Mouse (Mus musculus): ENCODE measurements at regions not wholly inside any gene's neighbourhood (a gene's known extent, or its start where the extent isn't known, plus 50 kb on each side); places are given as distances from the start of the nearest gene placed in this dataset.

DNA sequence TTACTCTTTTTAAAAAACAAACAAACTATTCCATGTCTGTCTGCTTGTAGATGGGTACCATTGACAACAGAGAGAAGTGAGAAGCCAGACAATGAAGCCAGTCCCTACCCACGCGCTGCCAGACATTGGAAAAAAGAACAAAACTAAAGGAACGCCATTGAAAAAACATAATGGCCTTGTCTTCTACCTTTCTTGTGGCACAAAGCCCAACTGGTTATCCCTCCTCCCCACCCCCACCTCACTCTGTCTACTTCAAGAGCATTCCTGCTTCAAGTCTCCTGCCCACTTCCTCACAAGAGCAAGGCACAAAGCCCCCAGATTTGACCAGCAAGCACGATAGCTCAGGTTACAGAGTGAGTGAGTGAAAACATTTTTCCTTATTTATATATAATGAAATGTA lies 355.6 kb upstream of the Plxna2 start:
- Histone ChIP-seq H3K4me2 (ENCODE audit: low read depth) (no peak overlapping the region), H3K4me3 (no peak overlapping the region)
- TF ChIP-seq CEBPB (IDR thresholded peaks at IDR 0.05; ENCODE audit: insufficient read depth, poor library complexity, severe bottlenecking) (no peak), TCF3 (IDR thresholded peaks at IDR 0.05; ENCODE audit: insufficient read length, low read depth) (no peak), MYOG (IDR thresholded peaks at IDR 0.05; ENCODE audit: control insufficient read depth in 1 of 3, insufficient read depth in 1 of 3, insufficient read length in 2 of 3, low read depth in 2 of 3) (no peak), TCF12 (IDR thresholded peaks at IDR 0.05; ENCODE audit: insufficient read depth, poor library complexity, severe bottlenecking) (no peak), MYOD1 (IDR thresholded peaks at IDR 0.05; ENCODE audit: control insufficient read depth in 1 of 3, insufficient read length in 2 of 3, low read depth in 2 of 3) (no peak), SRF (IDR thresholded peaks at IDR 0.05; ENCODE audit: control insufficient read depth, insufficient read length, low read depth) (no peak), USF1 (IDR thresholded peaks at IDR 0.05; ENCODE audit: low read depth) (no peak), POLR2A (IDR thresholded peaks at IDR 0.05; ENCODE audit: insufficient read length, low read depth) (no peak), MAX (IDR thresholded peaks at IDR 0.05; ENCODE audit: low read depth) (no peak), E2F4 (IDR thresholded peaks at IDR 0.05; ENCODE audit: insufficient read depth) (no peak), REST (IDR thresholded peaks at IDR 0.05; ENCODE audit: insufficient read depth, insufficient read length) (no peak), POLR2AphosphoS2 (IDR thresholded peaks at IDR 0.05; ENCODE audit: insufficient read length, low read depth) (no peak)

DNA sequence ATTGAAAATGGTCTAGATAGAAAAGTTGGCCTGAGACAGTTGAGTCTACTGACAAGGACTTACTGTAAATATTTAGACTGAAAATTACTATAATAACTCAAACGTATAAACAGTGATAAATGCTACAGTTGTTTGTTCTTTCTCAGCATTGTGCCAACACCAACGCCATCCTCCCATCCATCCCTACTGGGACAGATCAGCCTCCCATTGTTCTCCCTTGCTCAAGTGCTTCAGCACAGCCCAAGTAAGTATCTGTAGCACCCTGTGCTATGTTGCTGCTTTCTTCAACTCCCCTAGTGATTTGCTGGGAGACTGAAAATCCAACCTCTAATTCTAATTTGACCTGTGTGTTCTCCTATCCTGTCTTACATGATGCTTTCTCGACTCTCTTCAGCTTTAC lies 358.1 kb upstream of the Plxna2 start:
- no peak overlapping the region for H3ac ChIP-seq (ENCODE audit: control insufficient read depth, insufficient read length)
- no peak for TF ChIP-seq POLR2A (IDR thresholded peaks at IDR 0.05; ENCODE audit: insufficient read length, low read depth)
- TF ChIP-seq TCF12 (IDR thresholded peaks at IDR 0.05; ENCODE audit: insufficient read depth, poor library complexity, severe bottlenecking): no peak
- no peak for TF ChIP-seq USF1 (IDR thresholded peaks at IDR 0.05; ENCODE audit: low read depth)
- no peak for TF ChIP-seq SRF (IDR thresholded peaks at IDR 0.05; ENCODE audit: control insufficient read depth, insufficient read length, low read depth)
- no peak for TF ChIP-seq MYOG (IDR thresholded peaks at IDR 0.05; ENCODE audit: control insufficient read depth in 1 of 3, insufficient read depth in 1 of 3, insufficient read length in 2 of 3, low read depth in 2 of 3)
- no peak for TF ChIP-seq CEBPB (IDR thresholded peaks at IDR 0.05; ENCODE audit: insufficient read depth, poor library complexity, severe bottlenecking)
- no peak for TF ChIP-seq TCF3 (IDR thresholded peaks at IDR 0.05; ENCODE audit: insufficient read length, low read depth)
- TF ChIP-seq POLR2AphosphoS2 (IDR thresholded peaks at IDR 0.05; ENCODE audit: insufficient read length, low read depth): no peak
- TF ChIP-seq REST (IDR thresholded peaks at IDR 0.05; ENCODE audit: insufficient read depth, insufficient read length): no peak
- TF ChIP-seq MYOD1 (IDR thresholded peaks at IDR 0.05; ENCODE audit: control insufficient read depth in 1 of 3, insufficient read length in 2 of 3, low read depth in 2 of 3): no peak
- no peak for TF ChIP-seq MAX (IDR thresholded peaks at IDR 0.05; ENCODE audit: low read depth)
- H3K79me2 ChIP-seq (ENCODE audit: control insufficient read depth, insufficient read depth): no peaks in the 10 kb centered on the region
- H3K4me2 ChIP-seq (ENCODE audit: low read depth): no peak overlapping the region
- H3K27me3 ChIP-seq (ENCODE audit: control insufficient read depth, insufficient read depth, insufficient read length): no peaks in the 10 kb centered on the region
- H3K4me3 ChIP-seq: no peak overlapping the region
- no peaks in the 10 kb centered on the region for H3K36me3 ChIP-seq (ENCODE audit: control insufficient read depth, insufficient read depth)

More for the DNA sequence above, 355.6 kb upstream of the Plxna2 start:
- Histone ChIP-seq H3ac (ENCODE audit: control insufficient read depth, insufficient read length) (no peak overlapping the region), H3K79me2 (ENCODE audit: control insufficient read depth, insufficient read depth) (no peaks in the 10 kb centered on the region), H3K36me3 (ENCODE audit: control insufficient read depth, insufficient read depth) (no peaks in the 10 kb centered on the region), H3K27me3 (ENCODE audit: control insufficient read depth, insufficient read depth, insufficient read length) (no peaks in the 10 kb centered on the region)

DNA sequence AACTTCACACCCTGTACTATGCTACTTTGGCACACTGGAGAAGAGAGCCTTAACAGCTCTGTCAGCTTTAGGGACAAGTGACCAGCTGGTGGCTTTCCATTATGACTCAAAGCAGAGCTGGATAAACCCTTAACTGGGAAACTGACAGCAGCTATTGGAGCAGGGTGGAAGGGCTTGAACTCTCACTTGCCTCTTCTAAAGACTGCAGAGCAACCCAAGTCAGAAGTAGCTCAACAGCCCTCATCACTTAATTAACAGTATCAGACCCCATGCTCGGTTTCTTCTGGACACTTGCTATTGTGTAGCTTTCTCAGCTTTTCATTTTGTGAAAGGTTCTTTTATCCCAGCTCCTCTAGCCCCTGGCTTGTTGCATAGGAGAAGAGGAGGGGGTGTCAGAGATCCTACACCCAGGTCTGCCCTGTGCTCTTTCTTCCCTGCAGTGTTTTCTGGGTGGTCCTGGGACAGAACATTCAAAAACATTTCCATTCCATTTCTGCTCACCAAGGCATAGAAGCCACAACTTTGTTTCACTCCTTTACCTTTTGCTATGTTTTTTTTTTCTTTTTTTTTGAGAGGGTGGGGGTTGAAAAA lies 373.1 kb upstream of the Plxna2 start:
- Histone ChIP-seq H3K27me3 (ENCODE audit: control insufficient read depth, insufficient read depth, insufficient read length) (no peaks in the 10 kb centered on the region), H3K4me2 (ENCODE audit: low read depth) (no peak overlapping the region), H3K79me2 (ENCODE audit: control insufficient read depth, insufficient read depth) (no peaks in the 10 kb centered on the region), H3K4me3 (no peak overlapping the region), H3K36me3 (ENCODE audit: control insufficient read depth, insufficient read depth) (no peaks in the 10 kb centered on the region), H3ac (ENCODE audit: control insufficient read depth, insufficient read length) (no peak overlapping the region)
- TF ChIP-seq E2F4 (IDR thresholded peaks at IDR 0.05; ENCODE audit: insufficient read depth) (no peak), MYOD1 (IDR thresholded peaks at IDR 0.05; ENCODE audit: control insufficient read depth in 1 of 3, insufficient read length in 2 of 3, low read depth in 2 of 3) (no peak), POLR2AphosphoS2 (IDR thresholded peaks at IDR 0.05; ENCODE audit: insufficient read length, low read depth) (no peak), POLR2A (IDR thresholded peaks at IDR 0.05; ENCODE audit: insufficient read length, low read depth) (no peak), REST (IDR thresholded peaks at IDR 0.05; ENCODE audit: insufficient read depth, insufficient read length) (no peak), CEBPB (IDR thresholded peaks at IDR 0.05; ENCODE audit: insufficient read depth, poor library complexity, severe bottlenecking) (no peak), TCF12 (IDR thresholded peaks at IDR 0.05; ENCODE audit: insufficient read depth, poor library complexity, severe bottlenecking) (no peak), USF1 (IDR thresholded peaks at IDR 0.05; ENCODE audit: low read depth) (no peak), MYOG (IDR thresholded peaks at IDR 0.05; ENCODE audit: control insufficient read depth in 1 of 3, insufficient read depth in 1 of 3, insufficient read length in 2 of 3, low read depth in 2 of 3) (no peak), MAX (IDR thresholded peaks at IDR 0.05; ENCODE audit: low read depth) (no peak)

DNA sequence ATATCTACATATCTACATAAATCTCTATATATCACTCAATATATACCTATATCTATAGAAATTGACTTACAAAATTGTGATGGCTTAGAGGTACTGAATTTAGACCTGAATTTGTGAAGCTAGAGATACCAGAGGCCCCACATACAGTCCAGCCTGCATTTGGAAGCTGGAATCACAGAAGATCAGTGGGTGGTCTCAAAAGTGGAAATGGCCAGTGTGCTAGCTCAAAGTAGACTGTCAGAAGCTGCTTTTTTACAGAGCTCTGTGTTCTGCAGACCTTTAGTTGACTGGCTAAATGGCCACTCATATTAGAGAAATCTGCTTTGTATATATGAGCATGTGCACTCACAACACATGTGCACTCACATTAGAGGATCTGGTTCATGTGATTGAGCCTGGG lies 376.9 kb upstream of the Plxna2 start:
- no peak overlapping the region for H3ac ChIP-seq (ENCODE audit: control insufficient read depth, insufficient read length)
- no peak overlapping the region for H3K4me2 ChIP-seq (ENCODE audit: low read depth)
- no peaks in the 10 kb centered on the region for H3K27me3 ChIP-seq (ENCODE audit: control insufficient read depth, insufficient read depth, insufficient read length)
- no peak for TF ChIP-seq CEBPB (IDR thresholded peaks at IDR 0.05; ENCODE audit: insufficient read depth, poor library complexity, severe bottlenecking)
- no peak for TF ChIP-seq TCF12 (IDR thresholded peaks at IDR 0.05; ENCODE audit: insufficient read depth, poor library complexity, severe bottlenecking)
- no peak for TF ChIP-seq E2F4 (IDR thresholded peaks at IDR 0.05; ENCODE audit: insufficient read depth)
- TF ChIP-seq MAX (IDR thresholded peaks at IDR 0.05; ENCODE audit: low read depth): no peak
- no peak for TF ChIP-seq POLR2A (IDR thresholded peaks at IDR 0.05; ENCODE audit: insufficient read length, low read depth)
- TF ChIP-seq SRF (IDR thresholded peaks at IDR 0.05; ENCODE audit: control insufficient read depth, insufficient read length, low read depth): no peak
- TF ChIP-seq MYOG (IDR thresholded peaks at IDR 0.05; ENCODE audit: control insufficient read depth in 1 of 3, insufficient read depth in 1 of 3, insufficient read length in 2 of 3, low read depth in 2 of 3): no peak
- no peak for TF ChIP-seq POLR2AphosphoS2 (IDR thresholded peaks at IDR 0.05; ENCODE audit: insufficient read length, low read depth)
- no peak for TF ChIP-seq MYOD1 (IDR thresholded peaks at IDR 0.05; ENCODE audit: control insufficient read depth in 1 of 3, insufficient read length in 2 of 3, low read depth in 2 of 3)
- TF ChIP-seq USF1 (IDR thresholded peaks at IDR 0.05; ENCODE audit: low read depth): no peak
- no peak for TF ChIP-seq TCF3 (IDR thresholded peaks at IDR 0.05; ENCODE audit: insufficient read length, low read depth)
- TF ChIP-seq REST (IDR thresholded peaks at IDR 0.05; ENCODE audit: insufficient read depth, insufficient read length): no peak
- H3K79me2 ChIP-seq (ENCODE audit: control insufficient read depth, insufficient read depth): no peaks in the 10 kb centered on the region
- no peak overlapping the region for H3K4me3 ChIP-seq
- H3K36me3 ChIP-seq (ENCODE audit: control insufficient read depth, insufficient read depth): no peaks in the 10 kb centered on the region

Measured in myocyte (in vitro differentiated cells).